Mouse (Mus musculus) heart, adult 10 weeks (tissue): Measurements from ENCODE around the gene Tlr11. TPM values are rescaled to one million over a fixed set of nuclear protein-coding genes. Genes with fewer than 3 reads are reported as not detected.

Experiments
- polyA plus RNA-seq: library from polyadenylated mRNA; stranded (reverse); fragments of 350-450 nt; fragmentation: Illumina TruSeq; extraction: RNeasy Lipid Tissue Mini Kit (QIAGEN cat#74804); gene quantifications from one replicate; pipeline ENCODE4 v1.2.3, GENCODE M21; 2014; ENCODE audit warnings: low read depth, low replicate concordance

Gene Tlr11
- polyA plus RNA-seq = not detected

GRCm38 (mm10) chr14:50357593-50357992, at the start of gene Tlr11:
Gene Tlr11, plus strand, starts transcription at chr14:50357914.

GRCm38 (mm10) chr14:50326661-50327060, 31.1 kb upstream of the Tlr11 start, which contains the start of gene Olfr734:
Gene Olfr734, minus strand, starts transcription at chr14:50326761.

GRCm38 (mm10) chr14:50348796-50349195, 8.9 kb upstream of the Tlr11 start, which contains the start of gene Olfr735:
Gene Olfr735, minus strand, starts transcription at chr14:50348872.

GRCm38 (mm10) chr14:50380863-50381262, 23.1 kb downstream of the Tlr11 start, which contains the start of gene Olfr736:
Gene Olfr736, plus strand, starts transcription at chr14:50381163.

GRCm38 (mm10) chr14:50407268-50407667, 49.6 kb downstream of the Tlr11 start, which contains the start of gene Olfr738:
Gene Olfr738, plus strand, starts transcription at chr14:50407568.

Other genes starting within 250 kb of the Tlr11 start
- gene Olfr727, start 234.7 kb upstream of the Tlr11 start, polyA plus RNA-seq = not detected
- not detected for gene Olfr728, start 215.2 kb upstream of the Tlr11 start, polyA plus RNA-seq
- gene Olfr729, start 205.0 kb upstream of the Tlr11 start, polyA plus RNA-seq = not detected
- not detected for gene Olfr730, start 169.7 kb upstream of the Tlr11 start, polyA plus RNA-seq
- not detected for gene Olfr731, start 116.0 kb upstream of the Tlr11 start, polyA plus RNA-seq
- not detected for gene Olfr732, start 73.7 kb upstream of the Tlr11 start, polyA plus RNA-seq
- gene Olfr733, start 56.4 kb upstream of the Tlr11 start, polyA plus RNA-seq = not detected
- not detected for gene Olfr734, start 31.2 kb upstream of the Tlr11 start, polyA plus RNA-seq
- not detected for gene Olfr735, start 9.0 kb upstream of the Tlr11 start, polyA plus RNA-seq
- not detected for gene Olfr736, start 23.2 kb downstream of the Tlr11 start, polyA plus RNA-seq
- not detected for gene Olfr738, start 49.7 kb downstream of the Tlr11 start, polyA plus RNA-seq
- not detected for gene Olfr739, start 60.7 kb downstream of the Tlr11 start, polyA plus RNA-seq
- not detected for gene Olfr740, start 87.6 kb downstream of the Tlr11 start, polyA plus RNA-seq
- not detected for gene Olfr741, start 114.8 kb downstream of the Tlr11 start, polyA plus RNA-seq
- not detected for gene Olfr742, start 145.7 kb downstream of the Tlr11 start, polyA plus RNA-seq
- not detected for gene Olfr743, start 163.9 kb downstream of the Tlr11 start, polyA plus RNA-seq